Mouse (Mus musculus) embryo, embryonic 10.5 days (tissue): ENCODE data around the gene Dusp10.

Source experiments
- DNase-seq: peaks from one replicate; pipeline ENCODE4 v3.0.0-alpha.2; 2015; ENCODE audit warnings: low spot score

Gene Dusp10

GRCm38 (mm10) chr1:184013106-184013505, at the start of gene Dusp10:
Dusp10 (plus strand) TSS chr1:184013302.
- DNase-seq, result no peak

DNA sequence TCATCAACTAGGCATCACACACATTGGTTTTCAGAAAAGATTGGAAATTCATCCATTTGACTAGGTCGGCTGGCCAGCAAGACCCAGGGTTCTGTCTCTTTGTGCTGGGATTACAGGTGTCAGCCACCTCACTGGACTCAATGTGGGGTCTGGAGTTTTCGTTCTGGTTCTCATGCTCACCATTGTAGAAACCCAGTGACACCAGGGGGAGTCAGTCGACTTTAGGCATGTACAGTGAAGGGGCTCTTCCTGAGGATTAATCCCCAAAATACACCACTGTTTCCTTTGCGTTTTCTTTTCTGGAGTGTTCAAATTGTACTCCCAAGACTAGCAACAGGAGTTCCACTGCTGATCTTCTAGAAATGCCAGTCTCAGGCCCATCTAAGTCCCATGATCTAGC, 47.8 kb upstream of the Dusp10 start:
- no peak for DNase-seq

DNA sequence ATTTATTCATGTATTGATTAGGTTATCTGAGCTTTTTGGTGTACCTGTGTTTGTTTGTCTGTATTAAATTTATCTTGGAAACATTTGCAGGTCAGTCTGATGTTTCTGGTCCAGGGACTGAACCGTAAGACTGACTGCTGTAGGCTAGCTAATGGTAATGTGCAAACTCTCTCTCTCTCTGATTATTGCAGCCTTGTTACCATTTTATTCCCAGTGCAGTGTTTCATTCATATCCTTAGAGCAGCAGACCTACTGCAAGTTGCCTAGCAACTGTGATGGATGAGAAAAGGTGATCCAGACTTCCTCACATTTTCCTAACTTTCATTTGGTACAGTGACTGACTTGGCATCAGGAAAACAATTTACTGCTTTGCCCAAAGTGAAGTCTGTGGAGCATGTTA, 43.8 kb upstream of the Dusp10 start:
- DNase-seq, result no peak

DNA sequence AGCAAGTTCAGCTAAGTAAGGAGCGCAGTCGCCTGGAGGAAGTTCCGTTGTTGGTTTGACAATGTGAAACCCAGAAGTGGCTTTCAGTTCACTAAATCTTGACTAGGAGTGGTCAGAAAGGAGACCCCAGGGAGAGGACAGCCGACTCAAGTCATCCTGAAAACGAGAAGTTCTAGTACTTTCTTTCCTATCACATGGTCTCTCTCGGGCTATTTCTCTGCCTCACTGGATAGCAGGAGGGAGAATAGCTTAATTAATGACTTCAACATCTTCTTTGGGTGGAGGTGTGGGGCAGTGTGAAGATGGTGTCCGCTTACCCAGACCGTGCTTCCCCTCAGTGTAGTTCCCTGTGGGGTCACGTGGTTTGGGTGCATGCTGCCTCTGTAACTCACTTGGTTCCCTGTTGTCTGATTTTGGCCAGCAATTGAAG, 33.3 kb upstream of the Dusp10 start:
- no peak for DNase-seq

GRCm38 (mm10) chr1:183982108-183982507, 31.0 kb upstream of the Dusp10 start:
- DNase-seq, result no peak

DNA sequence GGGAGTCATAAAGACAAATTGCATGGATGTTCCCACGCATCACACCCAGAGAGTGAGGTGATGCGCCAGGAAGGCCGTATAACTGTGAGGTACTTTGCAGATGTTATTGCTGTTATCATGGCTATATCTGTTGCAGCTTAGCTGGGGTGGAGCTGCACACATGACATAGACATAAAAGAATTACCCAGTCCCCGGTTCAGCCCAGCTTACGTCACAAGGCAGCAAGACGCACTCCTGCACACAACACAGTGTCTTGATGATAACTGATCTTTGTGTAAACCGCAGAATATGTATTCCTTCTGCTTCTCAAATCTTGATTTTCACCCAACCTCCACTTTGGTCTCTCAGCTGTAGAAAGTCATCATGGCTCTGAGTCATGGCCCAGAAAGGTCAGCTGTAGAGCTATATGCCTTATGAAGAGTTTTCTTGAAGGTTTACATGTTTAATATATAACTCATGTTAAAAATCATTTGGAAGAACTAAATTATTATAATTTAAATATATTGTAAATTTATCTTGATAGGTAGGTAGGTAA, 25.3 kb upstream of the Dusp10 start:
- DNase-seq, result no peak

GRCm38 (mm10) chr1:183991921-183992320, 21.2 kb upstream of the Dusp10 start:
- no peak for DNase-seq

DNA sequence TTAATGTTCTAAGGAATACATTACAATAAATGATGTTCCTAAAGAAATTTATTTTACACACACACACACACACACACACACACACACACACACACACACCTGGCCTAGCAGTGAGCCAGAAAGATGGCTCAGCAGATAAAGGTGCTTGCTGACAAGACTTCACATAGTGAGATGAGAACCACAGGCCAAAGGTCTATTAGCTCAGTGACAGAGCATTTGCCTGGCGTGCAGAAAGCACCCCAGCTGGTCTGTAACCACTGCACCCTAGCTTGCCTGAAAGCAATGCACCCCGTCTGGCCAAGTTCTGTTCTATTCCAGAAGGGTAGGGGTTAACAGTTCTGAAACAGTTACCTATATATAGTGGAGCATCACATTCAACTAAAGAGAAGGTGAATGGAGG, 15.9 kb upstream of the Dusp10 start:
- DNase-seq, result no peak

- DNase-seq, result no peak
These were observed 10.6 kb upstream of the Dusp10 start for GRCm38 (mm10) chr1:184002470-184002869.

- DNase-seq, result peak; percentile 46
These were observed 8.8 kb upstream of the Dusp10 start for GRCm38 (mm10) chr1:184004311-184004710.

DNA sequence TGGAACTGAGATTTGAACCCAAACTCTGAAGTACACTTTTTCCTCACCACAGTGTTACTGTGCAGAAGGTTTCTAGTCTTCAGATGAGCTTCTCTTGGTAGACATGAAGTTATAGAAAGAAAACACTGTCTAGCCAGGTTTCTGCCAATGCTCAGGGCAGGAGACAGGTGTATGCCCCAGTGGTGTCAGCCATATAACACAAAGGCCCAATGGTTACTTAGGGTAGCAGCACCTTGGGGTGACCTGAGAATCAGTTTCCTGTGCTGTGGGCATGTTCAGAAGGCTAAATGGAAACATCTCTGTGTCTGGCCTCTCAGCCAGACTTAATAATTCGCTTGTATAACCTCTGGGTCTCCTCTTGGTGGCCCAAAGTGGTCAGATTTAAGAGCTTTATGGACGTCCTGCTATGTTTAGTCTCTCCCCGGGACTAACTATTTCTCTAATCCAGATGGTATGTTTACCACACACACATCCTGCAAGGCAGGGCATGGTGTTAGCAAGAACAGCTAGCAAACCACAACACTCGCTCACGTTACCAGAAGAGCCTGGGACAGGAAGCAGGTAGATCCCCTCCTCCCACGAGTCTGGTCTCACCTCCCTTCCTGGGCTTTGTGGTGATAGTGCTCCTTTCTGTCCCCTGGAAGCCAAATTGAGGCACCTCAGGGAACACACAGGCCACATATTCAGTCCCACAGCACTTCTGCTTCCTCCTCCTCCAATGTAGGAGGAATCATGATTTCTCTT, 7.6 kb upstream of the Dusp10 start:
- DNase-seq, result no peak

- DNase-seq, result no peak
These were observed 7.0 kb upstream of the Dusp10 start for GRCm38 (mm10) chr1:184006086-184006485.

DNA sequence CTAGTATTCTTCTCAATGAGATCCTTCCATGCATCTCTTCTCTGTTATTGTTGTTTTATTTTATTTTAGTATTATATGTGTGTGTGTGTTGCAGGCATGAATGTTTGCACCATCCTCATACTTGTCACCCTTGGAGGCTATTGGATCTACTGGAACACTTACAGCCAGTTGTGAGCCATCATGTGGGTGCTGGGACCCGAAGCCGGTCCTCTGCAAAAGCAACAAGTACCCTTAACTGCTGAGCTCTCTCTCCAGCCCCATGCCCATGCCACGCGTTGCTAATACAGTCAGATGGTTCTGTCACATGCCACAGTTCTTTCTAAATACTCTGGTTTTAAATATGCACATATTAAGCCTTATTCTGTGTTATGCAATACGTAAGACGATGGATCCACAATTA, 1.8 kb upstream of the Dusp10 start:
- no peak for DNase-seq

- DNase-seq, result no peak
These were observed 989 bp downstream of the Dusp10 start for GRCm38 (mm10) chr1:184014091-184014490.

GRCm38 (mm10) chr1:184015995-184016730, 3.1 kb downstream of the Dusp10 start:
- DNase-seq, result no peak

DNA sequence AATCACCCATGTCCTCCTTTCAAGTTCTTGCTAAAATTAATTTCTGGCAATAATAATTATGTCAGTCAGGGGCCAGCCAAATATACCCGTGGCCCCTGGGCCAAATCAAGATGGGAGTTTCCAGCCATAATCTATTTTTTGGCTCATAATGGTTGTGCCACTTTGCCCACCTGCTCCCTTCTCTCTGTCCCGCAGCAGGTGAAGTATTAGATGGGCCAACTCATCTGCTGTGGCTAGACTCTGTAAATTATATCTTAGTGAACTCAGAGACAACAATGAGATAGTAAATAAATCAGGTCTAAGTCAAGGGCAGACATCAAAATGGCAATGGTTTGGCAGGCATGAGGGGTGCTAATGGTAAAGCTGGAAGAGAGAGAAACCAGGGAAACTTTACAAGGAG, 4.5 kb downstream of the Dusp10 start:
- no peak for DNase-seq

DNA sequence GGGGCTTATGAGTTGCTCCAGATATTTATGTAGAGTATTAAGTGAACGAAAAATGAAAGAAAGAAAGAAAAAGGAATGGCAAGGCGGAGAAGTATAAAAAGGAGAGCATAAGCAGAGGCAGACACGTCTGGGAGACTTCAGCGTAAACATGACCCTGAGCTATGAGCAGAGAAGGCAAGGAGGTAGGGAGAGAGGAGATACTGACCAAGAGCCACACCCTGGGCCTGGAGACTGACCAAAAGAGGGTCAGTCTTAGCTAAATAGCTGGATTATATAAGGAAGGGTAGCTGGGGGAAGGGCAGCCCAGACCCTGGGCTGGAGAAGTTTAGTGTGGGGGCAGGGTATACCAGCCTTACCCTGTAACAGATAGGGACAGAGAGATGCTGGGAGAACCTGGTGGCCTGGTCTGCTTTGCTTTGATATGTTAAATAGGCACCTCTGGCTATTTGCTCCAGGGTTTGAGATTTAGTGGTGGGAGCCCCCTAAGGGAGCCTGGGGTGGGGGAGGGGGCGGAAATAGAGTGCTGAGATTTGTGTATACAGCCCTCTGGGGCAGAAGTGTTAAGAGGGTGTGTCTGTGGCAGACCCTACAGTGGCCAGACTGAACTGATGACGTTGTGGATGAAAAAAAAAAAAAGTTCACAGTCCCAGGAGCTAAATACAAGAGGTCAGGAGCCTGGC, 6.1 kb downstream of the Dusp10 start:
- no peak for DNase-seq

DNA sequence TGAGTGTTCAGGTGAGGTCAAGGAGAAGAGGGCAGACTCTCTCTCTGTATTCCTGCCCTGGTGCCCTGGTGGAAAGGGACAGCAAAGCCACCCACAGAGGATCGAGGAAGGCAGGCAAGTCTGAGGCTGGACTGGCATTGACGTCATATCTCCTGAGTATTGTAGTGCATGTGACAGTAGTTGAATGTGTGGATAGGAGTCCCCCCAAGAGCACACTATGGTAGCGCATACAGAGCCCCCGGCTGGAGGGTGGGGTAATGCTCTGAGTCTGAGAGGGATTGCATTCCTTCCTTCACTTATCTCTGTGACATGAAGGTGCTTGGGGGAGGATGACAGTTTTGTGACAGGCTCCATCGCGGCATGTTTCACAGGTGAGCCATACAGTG, 6.6 kb downstream of the Dusp10 start:
- no peak for DNase-seq

DNA sequence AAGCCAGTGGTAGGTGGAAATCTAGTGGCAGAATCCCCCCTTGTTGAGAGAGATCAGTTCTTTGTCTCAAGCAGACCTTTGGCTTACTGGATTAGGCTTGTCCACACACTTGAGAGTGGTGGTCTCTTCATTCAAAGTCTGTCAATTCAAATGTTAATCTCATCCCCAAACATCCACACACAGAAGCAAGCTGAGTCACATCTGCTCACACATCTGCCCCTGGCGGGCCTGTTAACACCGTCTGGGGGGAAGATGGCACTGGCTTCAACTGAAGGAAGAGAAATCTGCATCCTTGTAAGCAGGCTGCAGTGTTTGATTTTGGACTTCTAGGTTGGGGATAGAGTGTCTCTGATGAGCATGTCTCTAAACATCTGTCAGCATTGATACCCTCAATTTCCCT, 10.9 kb downstream of the Dusp10 start:
- DNase-seq, result no peak

GRCm38 (mm10) chr1:184024631-184025030, 11.5 kb downstream of the Dusp10 start:
- DNase-seq, result no peak

GRCm38 (mm10) chr1:184025079-184025478, 12.0 kb downstream of the Dusp10 start:
- DNase-seq, result no peak

DNA sequence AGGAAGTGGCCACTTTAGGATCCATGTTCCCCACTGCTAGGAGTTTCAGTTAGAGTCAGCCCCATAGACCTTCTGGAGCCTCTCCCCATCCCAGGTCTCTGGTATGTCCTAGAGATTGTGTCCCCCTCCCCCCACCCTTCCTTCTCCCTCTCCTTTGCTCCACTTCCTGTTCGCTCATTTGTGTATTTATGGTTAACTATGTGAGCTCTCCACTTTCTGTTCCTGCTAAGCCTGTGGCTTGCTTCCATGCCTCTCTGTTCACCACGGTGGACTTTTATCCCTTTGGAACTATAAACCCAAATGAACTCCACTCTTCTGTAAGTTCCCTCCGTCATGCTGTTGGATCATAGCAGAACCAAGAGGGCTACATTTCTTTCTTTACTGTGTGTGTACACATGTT, 13.9 kb downstream of the Dusp10 start:
- DNase-seq, result no peak
